Mouse (Mus musculus) 416B (cell line): ENCODE results near the gene Lbhd1.
A peak's percentile ranks its signal among the peaks of the same experiment; 100 is the strongest.
"Not testable (repeated sequence)": the region's sequence is repeated elsewhere in the genome, so short reads cannot be mapped to it uniquely, and the experiment has no call there.

Experiments
- DNase-seq: peaks from one replicate; pipeline ENCODE4 v3.0.0; 2011; ENCODE audit warnings: low read depth

Lbhd1 gene

GRCm38 (mm10) chr19:8883616-8884015 lies at the start of gene Lbhd1, which contains the start of gene Gm49403:
Lbhd1 (plus strand) TSS chr19:8883732.
Gm49403 (plus strand) TSS chr19:8883930.
- DNase-seq = no peak

- DNase-seq = not testable (repeated sequence)
These were observed 47.2 kb upstream of the Lbhd1 start for GRCm38 (mm10) chr19:8836327-8836726.

- DNase-seq = no peak
These were observed 46.2 kb upstream of the Lbhd1 start, which contains the start of gene Bscl2 for GRCm38 (mm10) chr19:8837251-8837791. Bscl2 (plus strand) TSS chr19:8837467.

GRCm38 (mm10) chr19:8838041-8838730 lies 45.3 kb upstream of the Lbhd1 start:
- no peak for DNase-seq

- DNase-seq = no peak
These were observed 44.2 kb upstream of the Lbhd1 start, which contains the start of gene Gng3 for GRCm38 (mm10) chr19:8839103-8839907. Gng3 (minus strand) TSS chr19:8839194.

GRCm38 (mm10) chr19:8839908-8840791 lies 43.4 kb upstream of the Lbhd1 start:
- peak; percentile 79 for DNase-seq

- no peak for DNase-seq
These were observed 42.5 kb upstream of the Lbhd1 start for GRCm38 (mm10) chr19:8841012-8841411.

GRCm38 (mm10) chr19:8842961-8843360 lies 40.6 kb upstream of the Lbhd1 start:
- no peak for DNase-seq

- DNase-seq = peak; percentile 83
These were observed 39.0 kb upstream of the Lbhd1 start for GRCm38 (mm10) chr19:8844371-8845129.

GRCm38 (mm10) chr19:8848356-8848755 lies 35.2 kb upstream of the Lbhd1 start:
- DNase-seq = no peak

- peak; percentile 44 for DNase-seq
These were observed 33.1 kb upstream of the Lbhd1 start, which contains the start of gene Lrrn4cl for GRCm38 (mm10) chr19:8850402-8850901. Lrrn4cl (plus strand) TSS chr19:8850768.

- no peak for DNase-seq
These were observed 31.9 kb upstream of the Lbhd1 start for GRCm38 (mm10) chr19:8851639-8852038.

- no peak for DNase-seq
These were observed 31.1 kb upstream of the Lbhd1 start for GRCm38 (mm10) chr19:8852236-8852928.

GRCm38 (mm10) chr19:8853117-8853516 lies 30.4 kb upstream of the Lbhd1 start:
- no peak for DNase-seq

- DNase-seq = peak; percentile 74
These were observed 25.8 kb upstream of the Lbhd1 start for GRCm38 (mm10) chr19:8857689-8858088.

GRCm38 (mm10) chr19:8859018-8859417 lies 24.5 kb upstream of the Lbhd1 start:
- DNase-seq = peak; percentile 61

GRCm38 (mm10) chr19:8864265-8864664 lies 19.3 kb upstream of the Lbhd1 start:
- DNase-seq = no peak

GRCm38 (mm10) chr19:8870381-8870780 lies 13.2 kb upstream of the Lbhd1 start:
- DNase-seq = not testable (repeated sequence)

GRCm38 (mm10) chr19:8870838-8871237 lies 12.7 kb upstream of the Lbhd1 start:
- DNase-seq = no peak
